Mouse (Mus musculus) hindbrain, embryonic 14.5 days (tissue): ENCODE measurements around the gene Olfr1441. TPM values are rescaled to one million over a fixed set of nuclear protein-coding genes. Genes with fewer than 3 reads are reported as not detected.

Source experiments
- ATAC-seq: fragments of 200-750 bp; cut with Nextera tagmentation; 2 replicates; pipeline ENCODE4 v1.8.0; 2017; ENCODE audit warnings: moderate number of reproducible peaks, mild to moderate bottlenecking, moderate TSS enrichment, moderate library complexity; ENCODE audit not compliant: low FRiP score
- DNase-seq: peaks from one replicate; pipeline ENCODE4 v3.0.0-alpha.2; 2015; ENCODE audit warnings: low spot score
- H3K27ac ChIP-seq: fragments of 300-500 bp; sonication (generic); 2 replicates; pipeline ENCODE4 v1.5.1; 2014; ENCODE audit warnings: mild to moderate bottlenecking, moderate library complexity
- H3K27me3 ChIP-seq: fragments of 300-500 bp; sonication (generic); 2 replicates; pipeline ENCODE4 v1.6.1; 2014; ENCODE audit warnings: mild to moderate bottlenecking, low read length, mixed read lengths; ENCODE audit not compliant: control insufficient read depth, insufficient read depth
- H3K36me3 ChIP-seq: fragments of 300-500 bp; sonication (generic); replicated peaks from 2 replicates; pipeline ENCODE4 v1.6.1; 2014; ENCODE audit not compliant: control insufficient read depth, insufficient read depth
- H3K4me1 ChIP-seq: fragments of 300-500 bp; sonication (generic); replicated peaks from 2 replicates; pipeline ENCODE4 v1.6.1; 2014; ENCODE audit warnings: antibody characterized with exemption, low read length, mixed read lengths; ENCODE audit not compliant: control insufficient read depth, insufficient read depth
- H3K4me2 ChIP-seq: fragments of 300-500 bp; sonication (generic); replicated peaks from 2 replicates; pipeline ENCODE4 v1.6.1; 2014; ENCODE audit warnings: mild to moderate bottlenecking, moderate library complexity
- H3K4me3 ChIP-seq: fragments of 300-500 bp; sonication (generic); replicated peaks from 2 replicates; pipeline ENCODE4 v1.5.1; 2014; ENCODE audit warnings: mild to moderate bottlenecking, low read length
- H3K9ac ChIP-seq: fragments of 300-500 bp; sonication (generic); 2 replicates; pipeline ENCODE4 v1.6.1; 2014
- H3K9me3 ChIP-seq: fragments of 300-500 bp; sonication (generic); 2 replicates; pipeline ENCODE4 v1.6.1; 2016; ENCODE audit warnings: low read length; ENCODE audit not compliant: control insufficient read depth
- WGBS: fragments of 180-500 bp; shearing (Covaris S2); extraction: QIAGEN DNeasy Blood & Tissue Kit; methylation state at CpG from one replicate; pipeline ENCODE4 v1.1.7; 2014; 5-methylcytosine and 5-hydroxymethylcytosine counted together
- polyA plus RNA-seq: library from polyadenylated mRNA; unstranded; fragments of >200 nt; fragmentation: Nextera tagmentation; extraction: Ambion mirVana; gene quantifications from 2 replicates; pipeline ENCODE4 v1.2.1, GENCODE M21; 2014

Gene Olfr1441
- polyA plus RNA-seq, 1 experiment from 2014 or later: not detected

- H3K4me3 ChIP-seq: no peak overlapping the region
- ATAC-seq: no peak
Observed at GRCm38 (mm10) chr19:12472381-12472976, 55.2 kb downstream of the Olfr1441 start.

More at GRCm38 (mm10) chr19:12472381-12472976, 55.2 kb downstream of the Olfr1441 start:
- H3K36me3 ChIP-seq: peaks cover 79% of the 10 kb centered on the region
- 86% methylated on average over 5 of the region's 5 CpGs for WGBS
- H3K4me2 ChIP-seq: no peak overlapping the region
- no peaks in the 10 kb centered on the region for H3K27me3 ChIP-seq
- no peak overlapping the region for H3K9ac ChIP-seq
- no peak overlapping the region for H3K27ac ChIP-seq
- H3K9me3 ChIP-seq: no peaks in the 10 kb centered on the region
- DNase-seq: no peak
- H3K4me1 ChIP-seq: peaks cover 6% of the 10 kb centered on the region

Other genes starting within 250 kb of the Olfr1441 start
- gene Olfr1555-ps1, start 247.3 kb upstream of the Olfr1441 start, polyA plus RNA-seq: not detected in 2 replicates
- not detected in 2 replicates for gene Olfr1431, start 216.8 kb upstream of the Olfr1441 start, polyA plus RNA-seq
- gene Olfr1432, start 184.8 kb upstream of the Olfr1441 start, polyA plus RNA-seq: not detected in 2 replicates
- not detected in 2 replicates for gene Olfr262, start 175.8 kb upstream of the Olfr1441 start, polyA plus RNA-seq
- not detected in 2 replicates for gene Olfr235, start 156.4 kb upstream of the Olfr1441 start, polyA plus RNA-seq
- gene Olfr1434, start 137.6 kb upstream of the Olfr1441 start, polyA plus RNA-seq: not detected in 2 replicates
- gene Olfr1436, start 118.3 kb upstream of the Olfr1441 start, polyA plus RNA-seq: not detected in 2 replicates
- gene Olfr1437, start 92.3 kb upstream of the Olfr1441 start, polyA plus RNA-seq: not detected in 2 replicates
- not detected in 2 replicates for gene Olfr1438-ps1, start 81.5 kb upstream of the Olfr1441 start, polyA plus RNA-seq
- gene Olfr1440, start 30.2 kb upstream of the Olfr1441 start, polyA plus RNA-seq: not detected in 2 replicates
- gene Pfpl, start 10.5 kb downstream of the Olfr1441 start, polyA plus RNA-seq: not detected in 2 replicates
- gene Mpeg1, start 43.3 kb downstream of the Olfr1441 start, polyA plus RNA-seq: 0.91 and 1.3 TPM in 2 replicates
- 44.1 and 50.6 TPM in 2 replicates for gene Dtx4, start 84.0 kb downstream of the Olfr1441 start, polyA plus RNA-seq
- gene Fam111a, start 128.3 kb downstream of the Olfr1441 start, polyA plus RNA-seq: 7.1 and 7.5 TPM in 2 replicates
- not detected in 2 replicates for gene Gm4952, start 182.5 kb downstream of the Olfr1441 start, polyA plus RNA-seq
- not detected in 2 replicates for gene Glyat, start 215.9 kb downstream of the Olfr1441 start, polyA plus RNA-seq